Mouse (Mus musculus): ENCODE results near the gene 2010111I01Rik. TPM values are rescaled to one million over a fixed set of nuclear protein-coding genes. Genes with fewer than 3 reads are reported as not detected.
"Not testable (repeated sequence)": the region's sequence is repeated elsewhere in the genome, so short reads cannot be mapped to it uniquely, and the experiment has no call there.

The 2010111I01Rik gene
- total RNA-seq, 2 experiments from 2014 or later, result 66.2 to 78.6 TPM

DNA sequence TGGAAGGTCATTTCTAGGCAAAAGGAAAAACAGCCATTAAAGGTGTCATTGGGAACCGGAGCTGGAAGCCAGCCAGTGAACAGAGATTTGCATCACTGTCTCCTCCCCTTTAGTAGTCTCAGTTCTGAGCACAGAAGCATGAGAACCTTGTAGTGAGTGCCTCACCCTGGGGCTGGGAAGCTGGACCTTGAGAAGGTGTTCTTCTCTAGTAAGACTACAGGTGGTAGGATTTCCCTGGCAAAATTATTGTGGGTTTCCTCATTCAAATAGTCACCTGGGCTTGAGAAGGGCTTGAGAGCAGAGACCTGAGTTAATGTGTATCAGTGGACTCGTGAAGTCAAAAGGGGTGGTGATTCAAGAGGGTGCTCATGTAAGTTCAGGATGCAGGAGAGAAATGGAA, 224.1 kb downstream of the 2010111I01Rik start:
- DNase-seq (ENCODE audit: low spot score in 2 of 2), result no peak

DNA sequence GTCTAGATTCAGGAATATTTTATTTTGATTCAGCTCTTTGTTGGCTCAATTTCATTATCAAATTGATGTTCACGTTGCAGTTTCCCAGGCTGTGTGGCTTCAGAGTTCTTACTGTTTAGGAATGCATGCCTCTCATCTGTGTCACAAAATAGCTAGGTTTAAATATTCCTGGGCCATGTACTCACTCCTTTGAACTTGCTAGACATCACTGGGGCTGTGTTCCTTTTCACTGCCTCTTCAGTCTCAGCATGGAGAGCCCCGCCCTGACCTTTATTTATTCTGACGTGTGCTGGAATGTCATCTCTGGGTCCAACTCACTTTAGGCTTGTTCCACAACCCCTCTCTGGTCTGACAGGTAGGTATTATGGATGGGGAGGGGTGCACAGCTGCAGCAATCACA, 228.7 kb downstream of the 2010111I01Rik start:
- no peak for DNase-seq (ENCODE audit: low spot score in 2 of 2)

DNA sequence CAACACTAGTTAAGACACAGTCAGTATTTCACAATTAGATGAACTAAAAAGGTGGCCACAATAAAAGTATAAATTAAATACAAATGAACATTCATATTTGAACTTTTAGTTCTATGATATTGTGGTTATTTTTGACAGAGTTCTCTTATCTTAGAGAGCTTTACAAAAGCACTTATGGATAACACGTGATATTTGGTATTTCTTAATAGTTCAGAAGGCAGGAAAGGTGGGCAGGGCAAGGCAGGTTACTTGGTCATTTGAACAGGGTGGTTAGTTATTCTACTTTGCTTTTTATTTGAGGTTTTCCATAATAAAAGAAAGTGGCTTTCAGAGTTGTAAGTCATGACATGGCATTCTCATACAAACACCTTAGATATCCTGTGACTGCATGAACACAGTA, 233.3 kb downstream of the 2010111I01Rik start:
- DNase-seq (ENCODE audit: low spot score in 2 of 2), result no peak

DNA sequence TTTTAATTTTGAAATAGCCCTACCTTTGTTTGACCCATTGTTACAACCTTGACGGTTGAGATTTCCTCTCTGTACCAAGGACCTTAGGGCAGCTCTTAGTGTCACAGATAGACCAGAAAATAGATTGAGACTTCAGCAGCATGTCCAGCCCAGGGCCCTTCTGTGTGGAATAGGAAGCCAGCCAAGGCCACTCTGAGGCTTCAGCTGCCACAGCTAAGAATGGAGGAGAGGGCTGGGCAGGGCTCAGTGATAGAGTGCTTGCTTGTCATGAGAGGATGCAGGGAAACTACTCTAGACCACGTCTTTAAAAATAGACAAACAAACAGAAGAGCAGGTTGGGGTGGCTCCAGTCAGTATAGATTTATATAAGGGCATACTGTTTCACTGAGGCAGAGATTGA, 234.9 kb downstream of the 2010111I01Rik start:
- no peak for DNase-seq (ENCODE audit: low spot score in 2 of 2)

GRCm38 (mm10) chr13:63203502-63204278, 239.0 kb downstream of the 2010111I01Rik start:
- DNase-seq (ENCODE audit: low spot score in 2 of 2), result no peak

DNA sequence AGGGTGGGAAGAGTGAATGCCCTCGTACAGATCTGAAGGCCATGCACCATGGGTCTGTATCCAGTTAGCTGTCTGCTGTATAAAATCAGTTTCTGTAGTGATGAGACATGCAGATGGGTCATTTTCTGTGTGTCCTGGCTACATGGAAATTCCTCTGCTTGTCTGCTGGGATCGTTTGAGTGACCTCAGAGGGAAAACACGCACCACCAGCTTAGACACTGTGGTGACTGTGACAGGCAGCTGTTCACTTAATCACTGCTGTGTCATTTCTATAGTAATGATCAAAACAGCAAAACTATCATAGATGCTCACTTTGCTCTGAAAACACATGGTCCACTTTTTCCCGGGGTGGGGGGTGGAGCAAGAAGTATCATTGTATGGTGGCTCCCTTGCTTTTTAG, 241.1 kb downstream of the 2010111I01Rik start:
- DNase-seq (ENCODE audit: low spot score in 2 of 2), result no peak

DNA sequence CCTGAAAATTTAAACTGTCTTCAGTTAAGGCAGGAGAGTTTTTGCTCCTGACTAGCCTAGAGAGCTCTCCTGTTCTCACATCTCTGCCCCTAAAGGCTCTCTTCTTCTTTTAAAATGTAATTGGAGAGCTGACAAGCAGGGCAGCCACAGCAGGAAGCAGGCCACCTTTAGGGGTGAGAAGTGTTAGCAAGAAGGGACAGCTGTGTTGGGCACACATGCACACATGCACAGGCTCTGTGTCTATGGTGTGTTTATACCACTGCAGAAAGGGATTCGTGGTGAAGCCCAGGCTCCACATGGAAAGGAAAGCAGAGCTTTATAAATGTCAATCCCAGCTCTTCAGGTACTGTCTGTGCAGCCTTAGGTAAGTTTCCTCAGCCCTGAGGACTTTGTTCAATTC, 241.7 kb downstream of the 2010111I01Rik start:
- no peak for DNase-seq (ENCODE audit: low spot score in 2 of 2)

DNA sequence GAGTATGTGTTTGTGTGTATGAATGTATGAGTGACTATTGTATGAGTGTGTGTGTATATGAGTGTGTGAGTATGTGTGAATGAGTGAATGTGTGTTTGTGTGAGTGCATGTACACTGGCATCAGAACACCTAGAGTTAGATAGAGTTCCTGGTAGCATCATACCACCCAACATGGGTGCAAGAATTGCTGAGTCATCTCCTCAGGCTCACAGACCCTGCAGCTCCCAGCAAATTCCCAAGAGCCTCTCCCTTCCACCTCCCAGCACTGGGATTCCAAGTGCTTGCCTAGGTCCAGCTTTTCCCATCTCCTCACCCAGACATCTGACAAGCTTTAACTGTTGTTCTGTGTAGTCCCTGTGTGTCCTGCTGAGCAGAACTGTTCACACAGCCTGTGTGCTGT, 251.8 kb downstream of the 2010111I01Rik start:
- DNase-seq (ENCODE audit: low spot score in 2 of 2), result no peak

DNA sequence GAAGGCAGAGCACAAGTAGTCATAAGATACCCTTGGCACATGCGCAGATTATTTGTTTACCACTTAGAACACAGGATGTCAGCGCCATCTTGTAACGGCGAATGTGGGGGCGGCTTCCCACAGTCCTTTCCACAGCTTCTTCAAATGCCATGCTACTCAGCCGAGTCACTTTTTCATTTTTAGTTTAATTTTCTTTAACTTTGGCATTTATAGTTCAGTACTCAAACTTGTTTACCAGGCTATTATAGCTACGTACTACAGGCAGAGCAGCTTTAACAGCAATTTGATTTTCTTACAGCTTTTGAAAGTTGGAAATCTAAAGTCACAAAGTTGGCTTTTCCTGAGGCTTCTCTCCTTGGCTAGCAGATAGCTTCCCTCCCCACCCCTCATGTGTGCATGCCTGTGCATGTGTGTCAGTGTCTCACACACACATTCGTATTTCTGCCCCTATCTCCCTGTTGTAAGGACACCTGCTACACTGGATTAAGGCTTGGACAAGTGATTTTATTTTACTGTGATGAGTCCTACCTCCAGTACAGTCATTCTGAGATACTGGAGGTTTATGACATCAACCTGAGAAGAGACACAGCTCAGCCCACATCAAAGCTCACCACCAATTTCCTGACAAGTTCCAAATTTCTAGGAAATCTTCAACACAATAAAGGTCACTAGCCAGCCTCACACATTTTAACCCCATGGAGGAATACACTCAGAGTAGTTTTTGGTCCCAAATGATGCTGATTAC, 258.5 kb downstream of the 2010111I01Rik start:
- no peak for DNase-seq (ENCODE audit: low spot score in 2 of 2)

DNA sequence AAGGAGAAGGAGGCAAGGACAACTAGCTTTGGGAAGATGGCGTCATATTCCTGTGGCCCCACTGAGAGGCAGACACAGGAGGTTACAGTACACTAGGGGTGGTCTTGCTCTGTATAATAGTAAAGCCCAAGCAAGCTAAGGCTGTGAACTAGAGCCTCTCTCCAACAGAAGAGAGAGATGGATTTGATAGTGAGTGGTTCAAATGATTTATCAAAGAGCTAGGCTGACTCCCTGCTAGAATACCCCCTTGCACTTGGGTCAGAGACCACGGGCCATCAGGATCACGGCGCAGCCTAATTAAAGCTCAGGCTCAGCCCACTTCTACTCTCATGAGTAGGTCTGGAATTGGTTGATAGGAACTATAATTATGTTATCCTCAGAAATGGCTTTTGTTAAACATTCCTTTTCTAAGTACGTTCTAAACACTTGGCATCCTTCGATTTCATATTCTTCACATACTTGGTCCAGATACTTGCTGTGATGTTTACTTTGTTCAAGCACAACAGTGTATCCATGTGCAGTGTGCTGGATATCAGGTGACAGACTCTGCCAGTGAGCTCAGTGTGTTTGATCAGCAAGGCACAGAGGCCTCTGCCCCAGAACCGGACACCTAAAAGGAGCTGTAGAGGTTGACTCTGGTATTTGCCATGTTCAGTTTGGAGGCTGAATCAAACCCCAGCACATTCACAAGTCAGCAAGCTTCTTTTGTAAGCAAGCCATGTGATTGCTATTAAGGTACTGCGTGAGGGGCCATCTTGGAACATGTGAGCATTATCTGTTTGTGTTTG, 261.3 kb downstream of the 2010111I01Rik start:
- DNase-seq (ENCODE audit: low spot score in 2 of 2), result no peak

DNA sequence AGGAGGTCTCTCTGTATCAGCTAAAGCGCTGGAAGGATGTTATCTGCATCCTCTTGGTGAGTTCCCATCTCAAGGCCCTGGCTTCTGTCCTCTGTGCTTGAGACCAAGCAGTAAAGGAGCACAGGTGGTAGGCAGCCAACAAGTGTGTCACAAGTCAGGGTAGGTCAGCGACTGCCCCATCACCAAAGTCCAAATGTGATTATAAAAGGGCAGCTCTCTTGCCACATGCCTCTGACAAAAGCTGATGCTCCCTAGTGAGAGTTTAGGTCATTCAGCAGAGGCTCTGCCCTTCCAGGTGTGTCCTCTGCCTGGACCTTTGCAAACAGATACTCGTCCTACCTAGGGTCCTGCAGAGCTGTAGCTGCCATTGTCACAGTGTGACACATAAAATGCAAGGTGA, 263.1 kb downstream of the 2010111I01Rik start:
- DNase-seq (ENCODE audit: low spot score in 2 of 2), result no peak

- no peak for DNase-seq (ENCODE audit: low spot score in 2 of 2)
These were observed 266.4 kb downstream of the 2010111I01Rik start for GRCm38 (mm10) chr13:63230955-63231701.

DNA sequence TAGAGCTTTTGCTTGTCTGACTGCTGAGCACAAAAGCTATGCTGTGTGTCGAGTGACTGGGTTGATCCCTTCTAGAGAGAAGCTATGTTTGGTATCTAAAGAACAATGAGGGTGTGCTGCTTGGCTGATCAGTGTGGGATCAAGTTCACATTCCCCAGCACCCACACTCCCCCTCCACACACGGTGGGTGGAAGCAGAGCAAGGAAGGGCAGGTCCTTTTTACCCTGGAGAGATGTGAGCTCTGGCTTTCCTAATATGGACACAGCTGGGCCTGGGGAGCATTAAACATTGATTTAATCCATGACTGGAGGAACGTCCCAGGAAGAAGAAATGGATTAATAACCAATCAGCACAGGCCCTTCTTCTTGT, 267.0 kb downstream of the 2010111I01Rik start:
- no peak for DNase-seq (ENCODE audit: low spot score in 2 of 2)

DNA sequence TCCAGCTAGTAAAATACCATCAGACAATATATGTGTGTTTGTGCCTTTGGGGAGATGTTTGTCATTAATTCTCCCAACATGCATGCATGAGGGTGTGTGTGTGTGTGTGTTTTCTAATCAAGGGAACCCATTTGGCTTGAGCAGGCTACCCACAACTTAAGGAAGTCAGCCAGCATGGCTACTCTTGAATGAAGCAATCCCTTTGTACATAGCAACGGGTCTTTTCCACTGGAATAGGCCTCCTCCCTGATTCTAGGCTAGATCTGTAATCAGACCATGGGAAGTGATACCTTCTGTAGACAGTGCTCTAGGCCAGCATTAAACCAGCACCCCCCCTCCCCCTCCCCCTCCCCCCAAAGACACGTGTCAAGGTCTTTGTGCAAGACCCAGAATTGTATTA, 267.9 kb downstream of the 2010111I01Rik start:
- no peak for DNase-seq (ENCODE audit: low spot score in 2 of 2)

- DNase-seq (ENCODE audit: low spot score in 2 of 2), result not testable (repeated sequence)
These were observed 269.8 kb downstream of the 2010111I01Rik start for GRCm38 (mm10) chr13:63234520-63234919.

DNA sequence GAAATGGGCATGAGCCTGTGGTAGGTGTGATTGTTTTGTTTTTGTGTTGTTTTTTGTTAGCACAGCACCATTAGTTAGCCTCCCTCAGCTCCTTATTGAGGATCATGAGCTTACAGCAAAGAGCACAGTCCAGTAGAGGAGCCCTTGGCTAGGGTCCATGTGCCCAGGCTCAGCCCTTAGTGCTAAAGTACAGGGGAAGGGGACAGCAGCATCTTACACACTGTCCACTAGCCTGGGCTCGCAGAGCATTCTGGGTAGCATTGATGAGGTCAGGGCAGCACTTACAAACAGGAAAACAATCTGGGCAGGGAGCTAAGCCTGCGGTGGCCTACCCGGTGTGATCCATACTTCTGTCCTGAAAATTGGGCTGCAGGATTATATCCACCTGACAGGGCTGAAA, 270.9 kb downstream of the 2010111I01Rik start:
- no peak for DNase-seq (ENCODE audit: low spot score in 2 of 2)

- no peak for DNase-seq (ENCODE audit: low spot score in 2 of 2)
These were observed 271.6 kb downstream of the 2010111I01Rik start for GRCm38 (mm10) chr13:63236159-63236893.

- no peak for DNase-seq (ENCODE audit: low spot score in 2 of 2)
These were observed 273.4 kb downstream of the 2010111I01Rik start for GRCm38 (mm10) chr13:63238045-63238444.

DNA sequence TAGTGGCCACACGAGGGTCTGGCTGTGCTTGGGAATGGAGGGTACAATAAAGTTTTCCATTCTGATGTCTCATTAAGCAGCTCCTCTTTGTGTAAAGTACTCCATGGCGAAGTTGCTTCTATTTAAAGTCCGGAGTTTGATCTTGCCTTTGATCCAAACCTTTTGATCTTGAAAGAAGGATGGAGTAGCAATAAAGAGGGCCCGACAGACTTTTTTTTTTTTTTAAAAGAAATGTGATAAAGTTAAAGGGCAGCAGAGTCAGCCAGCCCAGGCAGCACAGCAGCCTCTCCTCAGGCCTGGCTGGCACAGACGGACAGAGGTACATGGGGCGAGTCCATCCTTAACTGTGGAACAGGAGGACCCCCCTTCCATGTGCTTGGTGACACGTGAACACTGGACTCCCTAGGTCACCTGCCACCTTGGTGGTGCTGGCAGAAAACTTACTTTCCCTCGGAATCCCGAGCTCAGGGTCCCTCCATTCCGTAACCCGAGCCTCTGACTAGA, 274.7 kb downstream of the 2010111I01Rik start:
- peak in 1 of 2 experiments; percentile 40 for DNase-seq (ENCODE audit: low spot score in 2 of 2)
